Mouse (Mus musculus): ENCODE data around the gene Ttbk2. TPM values are rescaled to one million over a fixed set of nuclear protein-coding genes. Genes with fewer than 3 reads are reported as not detected.

Gene Ttbk2
- polyA plus RNA-seq (2011; ENCODE audit: insufficient read depth, insufficient read length, low replicate concordance, missing spikeins): 0.66 and 0.67 TPM in 2 replicates

GRCm38 (mm10) chr2:120850424-120851082 is at the start of gene Ttbk2:
Gene Ttbk2 (minus strand): TSS chr2:120850604.
- 0 out of 2 replicates have a peak within 1 kb of the TSS, but pooled peaks have one; percentile 20 for H3K27ac ChIP-seq (ENCODE audit: control insufficient read depth, insufficient read depth, low read depth, low read length, poor library complexity)
- under 1% methylated on average over 39 of the region's 39 CpGs for WGBS

GRCm38 (mm10) chr2:120896361-120896760 is 46.0 kb upstream of the Ttbk2 start:
- no peak for TF ChIP-seq CTCF (IDR thresholded peaks at IDR 0.05; ENCODE audit: control insufficient read depth, insufficient read depth, low read length)
- no peak for TF ChIP-seq POLR2A (IDR thresholded peaks at IDR 0.05; ENCODE audit: borderline replicate concordance, control insufficient read depth, low read depth, low read length)
- no peak overlapping the region for H3K4me3 ChIP-seq (replicated peaks; ENCODE audit: control insufficient read depth, low read depth, low read length)
- WGBS: 87% methylated on average over 3 of the region's 3 CpGs
- no peaks in the 10 kb centered on the region for H3K4me1 ChIP-seq (ENCODE audit: control insufficient read depth, insufficient read depth, low read length)
- no peak overlapping the region for H3K27ac ChIP-seq (ENCODE audit: control insufficient read depth, insufficient read depth, low read depth, low read length, poor library complexity)

More at GRCm38 (mm10) chr2:120850424-120851082, at the start of gene Ttbk2:
- TF ChIP-seq CTCF (IDR thresholded peaks at IDR 0.05; ENCODE audit: control insufficient read depth, insufficient read depth, low read length): no peak
- TF ChIP-seq POLR2A (IDR thresholded peaks at IDR 0.05; ENCODE audit: borderline replicate concordance, control insufficient read depth, low read depth, low read length): no peak
- H3K4me1 ChIP-seq (ENCODE audit: control insufficient read depth, insufficient read depth, low read length): no peaks in the 10 kb centered on the region; the same call in 1 of the 2 replicates
- H3K4me3 ChIP-seq (replicated peaks; ENCODE audit: control insufficient read depth, low read depth, low read length): peak within 1 kb of the TSS; percentile 64

GRCm38 (mm10) chr2:120887601-120888000 is 37.2 kb upstream of the Ttbk2 start:
- 60% methylated on average over 5 of the region's 5 CpGs for WGBS
- TF ChIP-seq POLR2A (IDR thresholded peaks at IDR 0.05; ENCODE audit: borderline replicate concordance, control insufficient read depth, low read depth, low read length): no peak
- no peak for TF ChIP-seq CTCF (IDR thresholded peaks at IDR 0.05; ENCODE audit: control insufficient read depth, insufficient read depth, low read length)
- H3K27ac ChIP-seq (ENCODE audit: control insufficient read depth, insufficient read depth, low read depth, low read length, poor library complexity): no peak overlapping the region
- no peaks in the 10 kb centered on the region for H3K4me1 ChIP-seq (ENCODE audit: control insufficient read depth, insufficient read depth, low read length)
- H3K4me3 ChIP-seq (replicated peaks; ENCODE audit: control insufficient read depth, low read depth, low read length): no peak overlapping the region

GRCm38 (mm10) chr2:120873192-120873591 is 22.8 kb upstream of the Ttbk2 start:
- H3K4me3 ChIP-seq (replicated peaks; ENCODE audit: control insufficient read depth, low read depth, low read length): no peak overlapping the region
- TF ChIP-seq POLR2A (IDR thresholded peaks at IDR 0.05; ENCODE audit: borderline replicate concordance, control insufficient read depth, low read depth, low read length): no peak
- TF ChIP-seq CTCF (IDR thresholded peaks at IDR 0.05; ENCODE audit: control insufficient read depth, insufficient read depth, low read length): no peak
- no peak overlapping the region for H3K27ac ChIP-seq (ENCODE audit: control insufficient read depth, insufficient read depth, low read depth, low read length, poor library complexity)
- 91% methylated on average over 2 of the region's 2 CpGs for WGBS
- H3K4me1 ChIP-seq (ENCODE audit: control insufficient read depth, insufficient read depth, low read length): no peaks in the 10 kb centered on the region

GRCm38 (mm10) chr2:120871447-120872336 is 21.3 kb upstream of the Ttbk2 start:
- TF ChIP-seq POLR2A (IDR thresholded peaks at IDR 0.05; ENCODE audit: borderline replicate concordance, control insufficient read depth, low read depth, low read length) (no peak), CTCF (IDR thresholded peaks at IDR 0.05; ENCODE audit: control insufficient read depth, insufficient read depth, low read length) (no peak)
- 79% methylated on average over 9 of the region's 9 CpGs for WGBS
- Histone ChIP-seq H3K27ac (ENCODE audit: control insufficient read depth, insufficient read depth, low read depth, low read length, poor library complexity) (no peak overlapping the region), H3K4me1 (ENCODE audit: control insufficient read depth, insufficient read depth, low read length) (no peaks in the 10 kb centered on the region), H3K4me3 (replicated peaks; ENCODE audit: control insufficient read depth, low read depth, low read length) (no peak overlapping the region)

- no peak overlapping the region for H3K27ac ChIP-seq (ENCODE audit: control insufficient read depth, insufficient read depth, low read depth, low read length, poor library complexity)
- H3K4me3 ChIP-seq (replicated peaks; ENCODE audit: control insufficient read depth, low read depth, low read length): no peak overlapping the region
- 87% methylated on average over 5 of the region's 5 CpGs for WGBS
- TF ChIP-seq POLR2A (IDR thresholded peaks at IDR 0.05; ENCODE audit: borderline replicate concordance, control insufficient read depth, low read depth, low read length): no peak
- TF ChIP-seq CTCF (IDR thresholded peaks at IDR 0.05; ENCODE audit: control insufficient read depth, insufficient read depth, low read length): no peak
- H3K4me1 ChIP-seq (ENCODE audit: control insufficient read depth, insufficient read depth, low read length): no peaks in the 10 kb centered on the region
Measured at GRCm38 (mm10) chr2:120867336-120867735, 16.9 kb upstream of the Ttbk2 start.

- Histone ChIP-seq H3K27ac (ENCODE audit: control insufficient read depth, insufficient read depth, low read depth, low read length, poor library complexity) (no peak overlapping the region), H3K4me3 (replicated peaks; ENCODE audit: control insufficient read depth, low read depth, low read length) (no peak overlapping the region), H3K4me1 (ENCODE audit: control insufficient read depth, insufficient read depth, low read length) (no peaks in the 10 kb centered on the region)
- WGBS: 8% methylated on average over 1 of the region's 1 CpGs
- no peak for TF ChIP-seq POLR2A (IDR thresholded peaks at IDR 0.05; ENCODE audit: borderline replicate concordance, control insufficient read depth, low read depth, low read length)
- TF ChIP-seq CTCF (IDR thresholded peaks at IDR 0.05; ENCODE audit: control insufficient read depth, insufficient read depth, low read length): peak; percentile 45
Measured at GRCm38 (mm10) chr2:120866561-120866960, 16.2 kb upstream of the Ttbk2 start.

GRCm38 (mm10) chr2:120863389-120863788 is 13.0 kb upstream of the Ttbk2 start:
- WGBS: 100% methylated on average over 1 of the region's 1 CpGs
- no peak overlapping the region for H3K4me3 ChIP-seq (replicated peaks; ENCODE audit: control insufficient read depth, low read depth, low read length)
- TF ChIP-seq CTCF (IDR thresholded peaks at IDR 0.05; ENCODE audit: control insufficient read depth, insufficient read depth, low read length) (no peak), POLR2A (IDR thresholded peaks at IDR 0.05; ENCODE audit: borderline replicate concordance, control insufficient read depth, low read depth, low read length) (no peak)
- no peak overlapping the region for H3K27ac ChIP-seq (ENCODE audit: control insufficient read depth, insufficient read depth, low read depth, low read length, poor library complexity)
- no peaks in the 10 kb centered on the region for H3K4me1 ChIP-seq (ENCODE audit: control insufficient read depth, insufficient read depth, low read length)

All from bone marrow, adult 2 months (tissue).